Mouse (Mus musculus): Measurements from ENCODE around the gene Arhgap31. TPM values are rescaled to one million over a fixed set of nuclear protein-coding genes. Genes with fewer than 3 reads are reported as not detected.

The Arhgap31 gene
- polyA plus RNA-seq, 1 experiment from 2014 or later: 5.4 TPM

- Histone ChIP-seq H3K27ac (replicated peaks; ENCODE audit: low read depth, low read length) (no peak overlapping the region), H3K4me3 (ENCODE audit: low read depth, low read length) (no peak overlapping the region), H3K9ac (ENCODE audit: low read length) (no peak overlapping the region), H3K36me3 (ENCODE audit: control insufficient read depth, insufficient read depth, low read length) (no peaks in the 10 kb centered on the region), H3K27me3 (ENCODE audit: control insufficient read depth, insufficient read depth, low read length) (no peaks in the 10 kb centered on the region), H3K4me2 (ENCODE audit: low read depth, severe bottlenecking) (no peak overlapping the region), H3K4me1 (ENCODE audit: control insufficient read depth, insufficient read depth, low read length) (no peaks in the 10 kb centered on the region), H3K9me3 (ENCODE audit: control insufficient read depth, low read length) (0 out of 2 replicates have a peak, but pooled peaks cover 4% of the 10 kb centered on the region)
- no peak for DNase-seq (ENCODE audit: low spot score)
- WGBS: 75% methylated on average over 18 of the region's 18 CpGs
- no peak for ATAC-seq (ENCODE audit: insufficient number of reproducible peaks, low FRiP score, low TSS enrichment, low read depth)
These were observed 104.0 kb downstream of the Arhgap31 start for GRCm38 (mm10) chr16:38609092-38609491.

GRCm38 (mm10) chr16:38608687-38609086, 104.4 kb downstream of the Arhgap31 start:
- 75% methylated on average over 12 of the region's 12 CpGs for whole genome bisulfite sequencing
- DNase-seq (ENCODE audit: low spot score): no peak
- no peak overlapping the region for H3K4me2 ChIP-seq (ENCODE audit: low read depth, severe bottlenecking)
- H3K4me3 ChIP-seq (ENCODE audit: low read depth, low read length): no peak overlapping the region
- H3K9ac ChIP-seq (ENCODE audit: low read length): no peak overlapping the region
- H3K9me3 ChIP-seq (ENCODE audit: control insufficient read depth, low read length): 0 out of 2 replicates have a peak, but pooled peaks cover 4% of the 10 kb centered on the region
- H3K4me1 ChIP-seq (ENCODE audit: control insufficient read depth, insufficient read depth, low read length): no peaks in the 10 kb centered on the region
- no peak overlapping the region for H3K27ac ChIP-seq (replicated peaks; ENCODE audit: low read depth, low read length)
- no peaks in the 10 kb centered on the region for H3K36me3 ChIP-seq (ENCODE audit: control insufficient read depth, insufficient read depth, low read length)
- no peak for ATAC-seq (ENCODE audit: insufficient number of reproducible peaks, low FRiP score, low TSS enrichment, low read depth)
- no peaks in the 10 kb centered on the region for H3K27me3 ChIP-seq (ENCODE audit: control insufficient read depth, insufficient read depth, low read length)

- no peak for ATAC-seq (ENCODE audit: insufficient number of reproducible peaks, low FRiP score, low TSS enrichment, low read depth)
- no peak overlapping the region for H3K4me3 ChIP-seq (ENCODE audit: low read depth, low read length)
- H3K4me1 ChIP-seq (ENCODE audit: control insufficient read depth, insufficient read depth, low read length): no peaks in the 10 kb centered on the region
- H3K9me3 ChIP-seq (ENCODE audit: control insufficient read depth, low read length): 0 out of 2 replicates have a peak, but pooled peaks cover 4% of the 10 kb centered on the region
- DNase-seq (ENCODE audit: low spot score): no peak
- no peaks in the 10 kb centered on the region for H3K36me3 ChIP-seq (ENCODE audit: control insufficient read depth, insufficient read depth, low read length)
- H3K4me2 ChIP-seq (ENCODE audit: low read depth, severe bottlenecking): no peak overlapping the region
- no peak overlapping the region for H3K9ac ChIP-seq (ENCODE audit: low read length)
- no peaks in the 10 kb centered on the region for H3K27me3 ChIP-seq (ENCODE audit: control insufficient read depth, insufficient read depth, low read length)
- 85% methylated on average over 7 of the region's 7 CpGs for WGBS
- no peak overlapping the region for H3K27ac ChIP-seq (replicated peaks; ENCODE audit: low read depth, low read length)
These were observed 106.6 kb downstream of the Arhgap31 start for GRCm38 (mm10) chr16:38606509-38606908.

- DNase-seq (ENCODE audit: low spot score): no peak
- no peaks in the 10 kb centered on the region for H3K36me3 ChIP-seq (ENCODE audit: control insufficient read depth, insufficient read depth, low read length)
- no peaks in the 10 kb centered on the region for H3K4me1 ChIP-seq (ENCODE audit: control insufficient read depth, insufficient read depth, low read length)
- ATAC-seq (ENCODE audit: insufficient number of reproducible peaks, low FRiP score, low TSS enrichment, low read depth): 0 out of 2 replicates have a peak, but pooled peaks have one; percentile 21
- H3K27me3 ChIP-seq (ENCODE audit: control insufficient read depth, insufficient read depth, low read length): no peaks in the 10 kb centered on the region
- no peak overlapping the region for H3K9ac ChIP-seq (ENCODE audit: low read length)
- no peak overlapping the region for H3K4me2 ChIP-seq (ENCODE audit: low read depth, severe bottlenecking)
- 46% methylated on average over 11 of the region's 11 CpGs for WGBS
- no peaks in the 10 kb centered on the region for H3K9me3 ChIP-seq (ENCODE audit: control insufficient read depth, low read length)
- no peak overlapping the region for H3K27ac ChIP-seq (replicated peaks; ENCODE audit: low read depth, low read length)
- H3K4me3 ChIP-seq (ENCODE audit: low read depth, low read length): no peak overlapping the region
These were observed 109.9 kb downstream of the Arhgap31 start for GRCm38 (mm10) chr16:38602989-38603804.

DNA sequence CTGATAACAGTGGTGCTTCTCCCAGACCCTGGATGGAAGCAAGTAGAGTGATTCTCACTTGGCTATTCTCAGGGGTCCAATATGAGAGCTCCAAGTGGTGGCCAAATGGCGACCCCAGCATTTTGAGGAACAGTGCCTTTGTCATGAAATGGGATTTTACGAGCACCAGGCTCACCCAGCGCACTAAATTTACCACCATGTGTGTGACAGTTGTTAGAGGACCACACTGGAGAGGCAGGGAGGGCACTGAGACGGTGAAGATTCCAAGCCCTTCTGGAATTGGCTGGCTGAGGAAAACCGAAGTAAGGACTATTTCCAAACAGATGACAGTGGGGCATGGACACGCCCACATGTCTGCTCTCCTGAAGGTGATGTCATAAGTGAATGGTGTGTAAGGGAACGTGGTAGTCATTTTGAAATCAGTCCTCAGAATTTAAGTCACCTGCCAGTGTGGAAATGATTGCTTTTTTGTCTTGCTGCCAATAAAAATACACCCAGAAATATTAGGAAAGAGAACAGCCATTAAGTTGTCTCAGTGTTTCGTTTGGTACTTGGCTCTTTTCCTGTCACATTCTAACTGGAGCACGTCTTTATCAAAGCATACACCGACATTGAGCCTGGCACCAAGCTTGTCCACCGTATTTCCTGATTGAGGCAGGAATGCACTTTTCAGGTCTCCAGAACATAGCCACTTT, 113.9 kb downstream of the Arhgap31 start:
- no peak overlapping the region for H3K9ac ChIP-seq (ENCODE audit: low read length)
- no peak overlapping the region for H3K4me2 ChIP-seq (ENCODE audit: low read depth, severe bottlenecking)
- DNase-seq (ENCODE audit: low spot score) (no peak), ATAC-seq (ENCODE audit: insufficient number of reproducible peaks, low FRiP score, low TSS enrichment, low read depth) (no peak)
- no peaks in the 10 kb centered on the region for H3K4me1 ChIP-seq (ENCODE audit: control insufficient read depth, insufficient read depth, low read length)
- H3K27me3 ChIP-seq (ENCODE audit: control insufficient read depth, insufficient read depth, low read length): no peaks in the 10 kb centered on the region
- no peak overlapping the region for H3K27ac ChIP-seq (replicated peaks; ENCODE audit: low read depth, low read length)
- no peaks in the 10 kb centered on the region for H3K36me3 ChIP-seq (ENCODE audit: control insufficient read depth, insufficient read depth, low read length)
- no peaks in the 10 kb centered on the region for H3K9me3 ChIP-seq (ENCODE audit: control insufficient read depth, low read length)
- 59% methylated on average over 11 of the region's 11 CpGs for WGBS
- H3K4me3 ChIP-seq (ENCODE audit: low read depth, low read length): no peak overlapping the region

GRCm38 (mm10) chr16:38596651-38597050, 116.4 kb downstream of the Arhgap31 start:
- 96% methylated on average over 2 of the region's 2 CpGs for WGBS
- Histone ChIP-seq H3K27me3 (ENCODE audit: control insufficient read depth, insufficient read depth, low read length) (no peaks in the 10 kb centered on the region), H3K4me2 (ENCODE audit: low read depth, severe bottlenecking) (no peak overlapping the region), H3K9me3 (ENCODE audit: control insufficient read depth, low read length) (no peaks in the 10 kb centered on the region), H3K36me3 (ENCODE audit: control insufficient read depth, insufficient read depth, low read length) (no peaks in the 10 kb centered on the region; the same call in 1 of the 2 replicates), H3K4me1 (ENCODE audit: control insufficient read depth, insufficient read depth, low read length) (no peaks in the 10 kb centered on the region), H3K9ac (ENCODE audit: low read length) (no peak overlapping the region), H3K27ac (replicated peaks; ENCODE audit: low read depth, low read length) (no peak overlapping the region), H3K4me3 (ENCODE audit: low read depth, low read length) (no peak overlapping the region)
- ATAC-seq (ENCODE audit: insufficient number of reproducible peaks, low FRiP score, low TSS enrichment, low read depth) (no peak), DNase-seq (ENCODE audit: low spot score) (no peak)

- H3K4me2 ChIP-seq (ENCODE audit: low read depth, severe bottlenecking): no peak overlapping the region
- no peaks in the 10 kb centered on the region for H3K9me3 ChIP-seq (ENCODE audit: control insufficient read depth, low read length)
- no peak overlapping the region for H3K9ac ChIP-seq (ENCODE audit: low read length)
- H3K27me3 ChIP-seq (ENCODE audit: control insufficient read depth, insufficient read depth, low read length): no peaks in the 10 kb centered on the region
- ATAC-seq (ENCODE audit: insufficient number of reproducible peaks, low FRiP score, low TSS enrichment, low read depth) (no peak), DNase-seq (ENCODE audit: low spot score) (no peak)
- H3K27ac ChIP-seq (replicated peaks; ENCODE audit: low read depth, low read length): no peak overlapping the region
- H3K36me3 ChIP-seq (ENCODE audit: control insufficient read depth, insufficient read depth, low read length): no peaks in the 10 kb centered on the region; the same call in 1 of the 2 replicates
- H3K4me1 ChIP-seq (ENCODE audit: control insufficient read depth, insufficient read depth, low read length): no peaks in the 10 kb centered on the region
- 88% methylated on average over 2 of the region's 2 CpGs for WGBS
- H3K4me3 ChIP-seq (ENCODE audit: low read depth, low read length): no peak overlapping the region
These were observed 117.0 kb downstream of the Arhgap31 start for GRCm38 (mm10) chr16:38596099-38596498.

DNA sequence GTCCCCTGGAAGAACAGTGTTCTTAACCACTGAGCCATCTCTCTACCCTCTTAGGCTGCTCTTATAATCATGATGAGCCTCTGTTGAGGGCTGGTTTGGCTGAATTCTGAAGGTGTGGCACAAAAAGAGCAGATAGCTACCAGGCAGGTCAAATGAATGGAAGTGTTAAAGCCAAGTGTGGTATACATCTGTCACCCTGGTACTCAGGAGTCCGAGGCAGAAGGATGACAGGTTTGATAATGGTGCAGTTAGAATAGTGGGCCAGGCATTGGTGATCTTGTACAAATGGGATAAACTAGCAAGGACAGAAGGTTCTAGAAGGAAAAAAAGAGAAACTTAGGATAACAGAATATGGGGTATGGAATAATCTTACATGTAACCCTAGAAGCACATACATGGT, 118.6 kb downstream of the Arhgap31 start:
- WGBS: 83% methylated on average over 1 of the region's 1 CpGs
- no peak for DNase-seq (ENCODE audit: low spot score)
- no peaks in the 10 kb centered on the region for H3K4me1 ChIP-seq (ENCODE audit: control insufficient read depth, insufficient read depth, low read length)
- ATAC-seq (ENCODE audit: insufficient number of reproducible peaks, low FRiP score, low TSS enrichment, low read depth): no peak
- H3K27ac ChIP-seq (replicated peaks; ENCODE audit: low read depth, low read length): no peak overlapping the region
- no peak overlapping the region for H3K4me3 ChIP-seq (ENCODE audit: low read depth, low read length)
- no peaks in the 10 kb centered on the region; the same call in 1 of the 2 replicates for H3K36me3 ChIP-seq (ENCODE audit: control insufficient read depth, insufficient read depth, low read length)
- no peaks in the 10 kb centered on the region for H3K9me3 ChIP-seq (ENCODE audit: control insufficient read depth, low read length)
- H3K4me2 ChIP-seq (ENCODE audit: low read depth, severe bottlenecking): no peak overlapping the region
- H3K9ac ChIP-seq (ENCODE audit: low read length): no peak overlapping the region
- H3K27me3 ChIP-seq (ENCODE audit: control insufficient read depth, insufficient read depth, low read length): no peaks in the 10 kb centered on the region

All from limb, embryonic 11.5 days (tissue).